Mouse (Mus musculus) myocyte (in vitro differentiated cells): Measurements from ENCODE around the gene Blnk. TPM values are rescaled to one million over a fixed set of nuclear protein-coding genes. Genes with fewer than 3 reads are reported as not detected.

Source experiments
- H3K27me3 ChIP-seq: one replicate; pipeline ENCODE4 v1.6.1; 2011; ENCODE audit not compliant: control insufficient read depth, insufficient read depth, insufficient read length
- H3K36me3 ChIP-seq: one replicate; pipeline ENCODE4 v1.6.1; 2011; ENCODE audit not compliant: control insufficient read depth, insufficient read depth
- H3K4me2 ChIP-seq: one replicate; pipeline ENCODE4 v1.6.1; 2011; ENCODE audit warnings: low read depth, control low read depth
- H3K4me3 ChIP-seq: one replicate; pipeline ENCODE4 v1.5.1; 2011; ENCODE audit warnings: mild to moderate bottlenecking, control low read depth, moderate library complexity
- H3K79me2 ChIP-seq: one replicate; pipeline ENCODE4 v1.6.1; 2011; ENCODE audit not compliant: control insufficient read depth, insufficient read depth
- H3ac ChIP-seq: one replicate; pipeline ENCODE4 v1.6.1; 2011; ENCODE audit not compliant: control insufficient read depth, insufficient read length
- CEBPB ChIP-seq: IDR thresholded peaks from 2 replicates; pipeline ENCODE4 v1.6.1; 2011; ENCODE audit warnings: mild to moderate bottlenecking, moderate library complexity; ENCODE audit not compliant: poor library complexity, insufficient read depth, severe bottlenecking
- E2F4 ChIP-seq: IDR thresholded peaks from one replicate; pipeline ENCODE4 v1.6.1; 2011; ENCODE audit warnings: mild to moderate bottlenecking, control low read depth, moderate library complexity; ENCODE audit not compliant: insufficient read depth
- MAX ChIP-seq: IDR thresholded peaks from one replicate; pipeline ENCODE4 v1.6.1; 2011; ENCODE audit warnings: low read depth, mild to moderate bottlenecking, control low read depth
- MYOD1 ChIP-seq, 3 experiments: IDR thresholded peaks; one replicate each; pipeline ENCODE4 v1.6.1; 2011; ENCODE audit warnings: control low read depth in 2 of 3, low read depth in 2 of 3, mild to moderate bottlenecking in 2 of 3, moderate library complexity in 1 of 3; ENCODE audit not compliant: insufficient read length in 2 of 3, control insufficient read depth in 1 of 3
- MYOG ChIP-seq, 3 experiments: IDR thresholded peaks; one replicate each; pipeline ENCODE4 v1.6.1; 2011; ENCODE audit warnings: control low read depth in 2 of 3, low read depth in 2 of 3, mild to moderate bottlenecking in 2 of 3; ENCODE audit not compliant: insufficient read length in 2 of 3, control insufficient read depth in 1 of 3, insufficient read depth in 1 of 3
- POLR2A ChIP-seq: IDR thresholded peaks from one replicate; pipeline ENCODE4 v1.6.1; 2011; ENCODE audit warnings: low read depth, mild to moderate bottlenecking, control low read depth, moderate library complexity; ENCODE audit not compliant: insufficient read length
- POLR2AphosphoS2 ChIP-seq: IDR thresholded peaks from one replicate; pipeline ENCODE4 v1.6.1; 2011; ENCODE audit warnings: low read depth, control low read depth; ENCODE audit not compliant: insufficient read length
- REST ChIP-seq: IDR thresholded peaks from one replicate; pipeline ENCODE4 v1.6.1; 2011; ENCODE audit warnings: mild to moderate bottlenecking, control low read depth, moderate library complexity; ENCODE audit not compliant: insufficient read depth, insufficient read length
- SRF ChIP-seq: IDR thresholded peaks from one replicate; pipeline ENCODE4 v1.6.1; 2011; ENCODE audit warnings: low read depth; ENCODE audit not compliant: control insufficient read depth, insufficient read length
- TCF12 ChIP-seq: IDR thresholded peaks from one replicate; pipeline ENCODE4 v1.6.1; 2011; ENCODE audit warnings: mild to moderate bottlenecking, control low read depth; ENCODE audit not compliant: poor library complexity, insufficient read depth, severe bottlenecking
- TCF3 ChIP-seq: IDR thresholded peaks from one replicate; pipeline ENCODE4 v1.6.1; 2011; ENCODE audit warnings: low read depth, control low read depth; ENCODE audit not compliant: insufficient read length
- USF1 ChIP-seq: IDR thresholded peaks from one replicate; pipeline ENCODE4 v1.6.1; 2011; ENCODE audit warnings: low read depth, mild to moderate bottlenecking, control low read depth, moderate library complexity
- polyA plus RNA-seq: library from polyadenylated mRNA; unstranded; fragments of >200 nt; fragmentation: generic; extraction: Trizol; gene quantifications from one replicate; pipeline ENCODE4 v1.2.1, GENCODE M21; 2012; ENCODE audit warnings: missing spikeins

Blnk gene
- polyA plus RNA-seq, 1 experiment: 3.3 TPM

DNA sequence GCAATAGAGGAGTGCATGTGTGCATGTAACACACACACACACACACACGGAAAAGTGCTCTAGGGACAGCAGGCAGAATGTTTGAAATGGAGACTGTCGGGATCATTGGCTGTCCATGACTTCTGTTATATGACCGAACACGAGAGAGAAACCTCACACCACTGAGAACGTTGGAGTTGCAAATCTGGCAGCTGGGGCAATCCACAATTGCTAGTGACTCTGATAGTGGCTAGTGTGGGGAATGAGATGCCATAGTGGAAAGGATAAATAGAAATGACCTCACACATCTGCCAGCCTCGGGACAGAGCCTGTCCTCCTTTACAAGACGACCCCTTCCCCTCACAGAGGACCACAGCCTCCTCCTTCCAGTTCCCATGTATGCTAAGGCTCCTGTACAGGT lies 23.6 kb downstream of the Blnk start:
- no peaks in the 10 kb centered on the region for H3K27me3 ChIP-seq
- H3K4me3 ChIP-seq: no peak overlapping the region
- H3K36me3 ChIP-seq: no peaks in the 10 kb centered on the region
- no peaks in the 10 kb centered on the region for H3K79me2 ChIP-seq
- TF ChIP-seq TCF3 (no peak), TCF12 (no peak), POLR2AphosphoS2 (no peak), SRF (no peak), MYOG (IDR thresholded peaks at IDR 0.05; ENCODE audit: control insufficient read depth in 1 of 3, insufficient read depth in 1 of 3, insufficient read length in 2 of 3, low read depth in 2 of 3) (no peak), CEBPB (no peak), POLR2A (no peak), MYOD1 (IDR thresholded peaks at IDR 0.05; ENCODE audit: control insufficient read depth in 1 of 3, insufficient read length in 2 of 3, low read depth in 2 of 3) (no peak), USF1 (no peak), E2F4 (no peak), MAX (no peak), REST (no peak)
- no peak overlapping the region for H3K4me2 ChIP-seq
- no peak overlapping the region for H3ac ChIP-seq

DNA sequence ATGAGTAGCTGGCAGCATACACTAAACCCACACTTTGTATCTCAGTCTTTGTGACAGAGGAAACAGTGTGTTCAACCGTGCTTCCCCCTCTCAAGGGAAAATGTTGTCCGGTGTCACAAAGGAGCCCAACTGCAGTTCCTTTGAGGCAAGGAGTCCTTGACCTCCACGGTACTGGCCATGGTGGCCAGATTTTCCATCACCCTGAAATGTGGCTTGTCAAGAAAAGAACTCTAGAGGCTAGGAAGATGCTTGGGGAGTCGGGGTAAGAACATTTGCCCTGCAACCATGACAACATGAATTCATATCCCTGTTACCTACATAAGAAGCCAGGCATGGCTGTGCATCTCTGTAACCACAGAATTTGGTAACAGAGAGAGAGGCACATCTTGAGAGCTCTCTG lies 24.0 kb downstream of the Blnk start:
- Histone ChIP-seq H3K79me2 (no peaks in the 10 kb centered on the region), H3K27me3 (no peaks in the 10 kb centered on the region)
- TF ChIP-seq CEBPB (no peak), TCF3 (no peak), POLR2AphosphoS2 (no peak), MYOD1 (IDR thresholded peaks at IDR 0.05; ENCODE audit: control insufficient read depth in 1 of 3, insufficient read length in 2 of 3, low read depth in 2 of 3) (no peak), SRF (no peak), E2F4 (no peak), POLR2A (no peak), MYOG (IDR thresholded peaks at IDR 0.05; ENCODE audit: control insufficient read depth in 1 of 3, insufficient read depth in 1 of 3, insufficient read length in 2 of 3, low read depth in 2 of 3) (no peak), USF1 (no peak), REST (no peak), TCF12 (no peak), MAX (no peak)

DNA sequence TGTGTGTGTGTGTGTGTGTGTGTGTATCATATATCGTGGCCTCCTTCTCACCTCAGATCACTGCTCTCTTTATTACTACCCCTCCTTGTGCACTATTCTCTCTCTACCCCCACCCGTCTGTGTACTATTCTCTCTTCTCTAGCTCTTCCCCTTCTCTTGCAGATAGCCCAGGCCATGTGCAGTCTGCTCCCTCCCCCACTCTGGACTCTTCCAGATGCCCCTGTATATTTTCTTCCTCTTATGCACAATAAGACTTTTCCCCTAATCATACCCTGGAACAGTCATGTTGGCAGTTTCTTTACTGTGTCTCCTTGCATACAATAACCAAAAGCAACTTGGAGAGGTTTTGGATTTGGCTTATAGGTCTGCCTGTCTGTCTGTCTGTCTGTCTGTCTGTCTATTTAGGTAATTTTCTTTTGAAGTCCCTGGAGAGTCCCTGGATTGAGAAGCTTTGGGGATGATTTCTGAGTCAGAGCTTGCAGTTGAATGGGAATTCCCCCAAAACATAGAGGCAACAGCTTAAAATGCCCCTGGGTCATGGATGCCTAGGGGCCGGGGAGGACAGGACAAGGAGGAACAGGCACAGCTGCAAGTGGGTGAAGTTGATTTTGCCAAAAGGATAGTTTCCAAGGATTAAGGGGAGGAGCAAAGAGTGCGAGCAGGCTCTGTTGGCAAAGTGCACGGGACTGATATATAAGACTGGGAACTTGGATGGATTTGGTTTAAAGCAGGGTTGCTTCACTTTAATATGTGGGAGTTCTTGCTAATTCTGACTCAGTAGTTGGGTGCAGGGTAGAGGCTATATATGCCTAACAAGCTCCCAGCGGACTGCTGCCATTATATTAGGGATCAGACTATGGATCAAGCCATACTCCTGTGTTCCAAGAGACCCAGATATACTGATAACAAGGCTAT lies 29.1 kb downstream of the Blnk start:
- no peak overlapping the region for H3K4me2 ChIP-seq
- no peak overlapping the region for H3ac ChIP-seq
- H3K36me3 ChIP-seq: no peaks in the 10 kb centered on the region
- H3K79me2 ChIP-seq: no peaks in the 10 kb centered on the region
- no peaks in the 10 kb centered on the region for H3K27me3 ChIP-seq
- TF ChIP-seq MYOD1 (IDR thresholded peaks at IDR 0.05; ENCODE audit: control insufficient read depth in 1 of 3, insufficient read length in 2 of 3, low read depth in 2 of 3) (peak in 2 of 3 experiments; percentile 8 to 46), MYOG (IDR thresholded peaks at IDR 0.05; ENCODE audit: control insufficient read depth in 1 of 3, insufficient read depth in 1 of 3, insufficient read length in 2 of 3, low read depth in 2 of 3) (no peak)
- H3K4me3 ChIP-seq: no peak overlapping the region

More for the DNA sequence above, 24.0 kb downstream of the Blnk start:
- Histone ChIP-seq H3ac (no peak overlapping the region), H3K4me2 (no peak overlapping the region), H3K4me3 (no peak overlapping the region), H3K36me3 (no peaks in the 10 kb centered on the region)

DNA sequence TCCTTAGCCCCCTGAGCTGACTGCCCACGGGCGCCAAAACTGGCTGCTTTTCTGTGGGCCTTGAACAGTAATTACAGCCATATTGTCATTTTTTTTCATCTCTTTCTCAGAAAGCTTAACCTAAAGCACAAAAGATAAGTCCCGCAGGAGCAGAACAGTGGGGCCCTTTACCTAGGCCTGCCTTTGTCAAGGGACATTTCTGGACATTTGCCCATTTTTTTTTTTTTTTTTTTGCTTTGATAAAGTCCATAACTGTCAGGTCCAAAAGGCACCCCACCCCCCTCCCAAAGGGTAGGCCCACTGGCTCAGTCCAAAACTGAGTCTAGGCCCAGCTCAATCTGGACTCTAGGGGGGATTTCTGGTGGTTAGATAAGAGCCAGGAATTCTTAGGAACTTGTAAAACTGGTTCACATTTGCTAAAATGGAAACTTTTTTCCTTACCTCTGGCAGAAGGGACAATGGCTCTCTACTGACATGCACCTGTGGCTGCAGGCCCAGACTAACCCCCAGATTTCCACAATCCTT lies 29.9 kb downstream of the Blnk start:
- H3ac ChIP-seq: no peak overlapping the region
- H3K27me3 ChIP-seq: no peaks in the 10 kb centered on the region
- H3K4me2 ChIP-seq: no peak overlapping the region
- H3K79me2 ChIP-seq: no peaks in the 10 kb centered on the region
- H3K4me3 ChIP-seq: no peak overlapping the region
- no peaks in the 10 kb centered on the region for H3K36me3 ChIP-seq
- TF ChIP-seq E2F4 (no peak), MAX (no peak), USF1 (no peak), REST (no peak), POLR2A (no peak), CEBPB (no peak), MYOD1 (IDR thresholded peaks at IDR 0.05; ENCODE audit: control insufficient read depth in 1 of 3, insufficient read length in 2 of 3, low read depth in 2 of 3) (no peak), MYOG (IDR thresholded peaks at IDR 0.05; ENCODE audit: control insufficient read depth in 1 of 3, insufficient read depth in 1 of 3, insufficient read length in 2 of 3, low read depth in 2 of 3) (no peak), TCF3 (no peak), POLR2AphosphoS2 (no peak), TCF12 (no peak), SRF (no peak)
